ENCODE assay signal across 10 mouse cellular contexts in the genomic region with DNA sequence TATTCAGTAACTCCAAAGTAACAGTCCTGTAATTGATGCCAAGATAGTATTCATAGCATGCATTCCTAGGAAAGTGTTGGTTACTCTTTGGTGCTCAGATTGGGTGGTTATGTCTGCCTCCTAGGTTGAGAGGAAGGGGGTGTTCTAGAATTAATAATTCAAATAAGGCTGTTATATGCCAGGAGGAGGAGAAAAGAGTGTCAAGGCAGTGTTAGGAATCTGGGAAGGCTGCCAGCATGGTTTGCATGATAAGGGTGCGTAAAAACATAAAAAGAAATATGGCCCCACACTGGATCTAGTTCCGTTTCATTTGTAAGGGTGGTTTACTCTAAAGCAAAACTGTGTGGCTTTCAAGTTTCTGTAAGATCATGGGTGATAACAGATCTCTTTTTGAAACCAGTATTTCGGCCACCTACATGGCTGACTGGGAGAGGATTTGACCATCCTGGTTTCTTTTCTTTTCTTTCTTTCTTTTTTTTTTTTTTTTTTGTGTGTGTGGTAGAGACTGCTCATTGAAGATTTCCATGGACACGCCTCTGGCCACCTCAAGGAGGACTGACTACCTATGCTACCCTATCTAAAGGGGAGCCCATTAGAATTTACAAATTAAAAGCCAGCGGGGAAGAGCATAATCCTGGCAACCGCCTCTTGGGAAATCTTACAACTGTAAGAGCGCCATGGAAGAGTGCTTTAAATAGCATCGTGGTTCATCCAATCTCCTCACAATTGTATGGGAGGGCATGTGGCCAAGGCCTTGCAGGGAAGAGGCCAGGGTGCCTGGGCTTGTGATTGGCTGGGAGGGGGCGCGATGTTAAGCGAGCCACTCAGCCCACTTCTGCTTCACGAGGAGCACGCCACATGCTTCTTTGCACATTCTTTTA.
DNase-seq lines count a peak whose midpoint lies in the region; ATAC-seq and TF ChIP-seq lines count a peak whose summit lies in the region.
"Had no signal": no experiment of that assay in that cellular context is flagged by ENCODE, and none has a peak within 500 bp of the region (broad histone marks: within the 10 kb centered on the region; RNA-seq: fewer than 3 reads in every experiment).

No protein-coding gene starts in this region.

- H3K4me2 ChIP-seq in heart, embryonic 11.5 days: no peak overlapping the region
- H3K4me2 ChIP-seq in midbrain, embryonic 13.5 days (replicated peaks): no peak overlapping the region
- H3K4me2 ChIP-seq in midbrain, embryonic 11.5 days: no peak overlapping the region
- H3K4me2 ChIP-seq in limb, embryonic 14.5 days (replicated peaks; ENCODE audit: low read depth, low read length, severe bottlenecking): no peak overlapping the region
- H3K4me2 ChIP-seq: liver, embryonic 13.5 days had no signal

- H3K27ac ChIP-seq in heart, embryonic 11.5 days (ENCODE audit: low read depth, low read length): no peak overlapping the region
- H3K27ac ChIP-seq in midbrain, embryonic 13.5 days: 0 out of 2 replicates have a peak overlapping the region, but pooled peaks have one; percentile 54
- no peak overlapping the region for H3K27ac ChIP-seq in midbrain, embryonic 11.5 days (ENCODE audit: low read depth, low read length)
- H3K27ac ChIP-seq in limb, embryonic 14.5 days (replicated peaks; ENCODE audit: low read depth, low read length): no peak overlapping the region; the same call in 1 of the 2 replicates
- H3K27ac ChIP-seq: liver, embryonic 13.5 days had no signal

- 62% methylated on average over 13 of the region's 13 CpGs for WGBS in heart, embryonic 11.5 days (ENCODE audit: insufficient replicate concordance)
- WGBS in midbrain, embryonic 13.5 days: 60% methylated on average over 13 of the region's 13 CpGs
- WGBS in midbrain, embryonic 11.5 days: 78% methylated on average over 13 of the region's 13 CpGs
- WGBS in limb, embryonic 14.5 days: 69% methylated on average over 13 of the region's 13 CpGs

- peak; percentile 95 for DNase-seq in heart, adult 11 months
- no peak for DNase-seq in midbrain, embryonic 11.5 days (ENCODE audit: low spot score, missing footprints)
- peak; percentile 65 for DNase-seq in gastrocnemius, postnatal 14 days
- DNase-seq in limb, embryonic 14.5 days (ENCODE audit: low spot score): peak; percentile 28
- no peak for DNase-seq in frontal cortex, postnatal 36 days (ENCODE audit: low spot score in 2 of 2)
- DNase-seq in layer of hippocampus, postnatal 10 days (ENCODE audit: low spot score in 2 of 2): no peak
- DNase-seq: liver, embryonic 13.5 days; spleen, adult 18-20 months had no signal

- ATAC-seq in heart, embryonic 11.5 days (replicated peaks; ENCODE audit: insufficient number of reproducible peaks, low FRiP score, low TSS enrichment): no peak
- ATAC-seq in midbrain, embryonic 13.5 days: peak; percentile 84
- ATAC-seq in midbrain, embryonic 11.5 days (ENCODE audit: low FRiP score): no peak
- no peak for ATAC-seq in limb, embryonic 14.5 days (ENCODE audit: low FRiP score, low read depth)

- no peaks in the 10 kb centered on the region for H3K36me3 ChIP-seq in heart, embryonic 11.5 days (ENCODE audit: control insufficient read depth, insufficient read depth, low read length)
- no peaks in the 10 kb centered on the region for H3K36me3 ChIP-seq in midbrain, embryonic 13.5 days
- no peaks in the 10 kb centered on the region for H3K36me3 ChIP-seq in midbrain, embryonic 11.5 days (ENCODE audit: control insufficient read depth, insufficient read depth, low read length)
- no peaks in the 10 kb centered on the region for H3K36me3 ChIP-seq in limb, embryonic 14.5 days (ENCODE audit: control insufficient read depth, insufficient read depth, low read length)
- H3K36me3 ChIP-seq: liver, embryonic 13.5 days had no signal

- H3K9ac ChIP-seq in heart, embryonic 11.5 days (ENCODE audit: low read depth, low read length): no peak overlapping the region
- no peak overlapping the region for H3K9ac ChIP-seq in midbrain, embryonic 13.5 days (replicated peaks)
- no peak overlapping the region for H3K9ac ChIP-seq in midbrain, embryonic 11.5 days (ENCODE audit: low read length)
- no peak overlapping the region for H3K9ac ChIP-seq in limb, embryonic 14.5 days (ENCODE audit: low read depth, low read length, severe bottlenecking)
- H3K9ac ChIP-seq: liver, embryonic 13.5 days had no signal

- no peaks in the 10 kb centered on the region for H3K27me3 ChIP-seq in heart, embryonic 11.5 days (ENCODE audit: control insufficient read depth, insufficient read depth, low read length)
- no peaks in the 10 kb centered on the region for H3K27me3 ChIP-seq in midbrain, embryonic 13.5 days
- no peaks in the 10 kb centered on the region for H3K27me3 ChIP-seq in midbrain, embryonic 11.5 days (ENCODE audit: control insufficient read depth, insufficient read depth, low read length)
- no peaks in the 10 kb centered on the region for H3K27me3 ChIP-seq in limb, embryonic 14.5 days (ENCODE audit: control insufficient read depth, insufficient read depth, low read length)
- H3K27me3 ChIP-seq: liver, embryonic 13.5 days had no signal

- peaks cover 6% of the 10 kb centered on the region; the same call in 1 of the 2 replicates for H3K4me1 ChIP-seq in heart, embryonic 11.5 days (ENCODE audit: control insufficient read depth, insufficient read depth, low read length)
- no peaks in the 10 kb centered on the region; the same call in 1 of the 2 replicates for H3K4me1 ChIP-seq in midbrain, embryonic 13.5 days (replicated peaks)
- H3K4me1 ChIP-seq in midbrain, embryonic 11.5 days (ENCODE audit: control insufficient read depth, insufficient read depth, low read length): no peaks in the 10 kb centered on the region
- 0 out of 2 replicates have a peak, but pooled peaks cover 5% of the 10 kb centered on the region for H3K4me1 ChIP-seq in limb, embryonic 14.5 days (ENCODE audit: control insufficient read depth, insufficient read depth, low read length)
- H3K4me1 ChIP-seq: liver, embryonic 13.5 days had no signal

- H3K4me3 ChIP-seq in heart, embryonic 11.5 days (ENCODE audit: low read depth, low read length): no peak overlapping the region
- H3K4me3 ChIP-seq in midbrain, embryonic 13.5 days (replicated peaks): no peak overlapping the region
- H3K4me3 ChIP-seq in midbrain, embryonic 11.5 days (ENCODE audit: low read depth, low read length): no peak overlapping the region
- H3K4me3 ChIP-seq in limb, embryonic 14.5 days (replicated peaks; ENCODE audit: low read length): no peak overlapping the region
- H3K4me3 ChIP-seq: liver, embryonic 13.5 days had no signal

- no peaks in the 10 kb centered on the region for H3K9me3 ChIP-seq in heart, embryonic 11.5 days (replicated peaks; ENCODE audit: control insufficient read depth, low read length)
- no peaks in the 10 kb centered on the region for H3K9me3 ChIP-seq in midbrain, embryonic 13.5 days
- no peaks in the 10 kb centered on the region; the same call in 1 of the 2 replicates for H3K9me3 ChIP-seq in midbrain, embryonic 11.5 days (ENCODE audit: control insufficient read depth, low read length)
- H3K9me3 ChIP-seq in limb, embryonic 14.5 days (ENCODE audit: control insufficient read depth, low read length): no peaks in the 10 kb centered on the region; the same call in 1 of the 2 replicates
- H3K9me3 ChIP-seq: liver, embryonic 13.5 days had no signal

- intact Hi-C loops in gastrocnemius, postnatal 14 days (cut with DNase I; ENCODE audit: low total_unique reads): no loop called here

- TF ChIP-seq POLR2A in limb, embryonic 14.5 days (IDR thresholded peaks at IDR 0.05; ENCODE audit: borderline replicate concordance, extremely low read depth, insufficient read depth, insufficient read length): no peak

Comparison
In these comparisons a context has a peak if more than half of its experiments do, and no peak if none do; other contexts are left out.
1. DNase-seq: peak in heart, adult 11 months (single experiment), gastrocnemius, postnatal 14 days (single experiment) and limb, embryonic 14.5 days (single experiment); none in midbrain, embryonic 11.5 days (single experiment), frontal cortex, postnatal 36 days (0 of 2) and layer of hippocampus, postnatal 10 days (0 of 2).